Mouse (Mus musculus) bone marrow, adult 2 months (tissue): Measurements from ENCODE around the gene Pik3ip1.

Experiments used
- CTCF ChIP-seq: fragments of 200-500 bp; IDR thresholded peaks from 2 replicates; pipeline ENCODE4 v1.5.1; 2011; ENCODE audit warnings: low read length, control low read depth; ENCODE audit not compliant: control insufficient read depth, insufficient read depth
- POLR2A ChIP-seq: fragments of 200-500 bp; IDR thresholded peaks from 2 replicates; pipeline ENCODE4 v1.6.1; 2011; ENCODE audit warnings: low read depth, mild to moderate bottlenecking, control low read depth, low read length, borderline replicate concordance; ENCODE audit not compliant: control insufficient read depth

DNA sequence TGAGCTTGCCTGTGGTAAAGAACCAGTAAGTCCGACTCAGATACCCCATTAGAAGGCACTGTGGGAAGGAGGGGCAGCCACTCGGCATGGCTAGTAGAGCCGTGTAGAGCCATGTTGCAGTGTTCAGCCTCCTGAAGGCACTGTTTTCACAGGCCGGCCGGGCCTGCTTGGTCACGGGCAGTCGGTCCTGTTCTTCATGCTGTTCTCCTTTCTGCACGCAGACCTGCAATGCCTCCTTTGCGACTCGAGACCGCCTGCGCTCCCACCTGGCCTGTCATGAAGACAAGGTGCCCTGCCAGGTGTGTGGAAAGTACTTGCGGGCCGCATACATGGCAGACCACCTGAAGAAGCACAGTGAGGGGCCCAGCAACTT is 31.4 kb upstream of the Pik3ip1 start:
- TF ChIP-seq CTCF (no peak), POLR2A (no peak)
